Mouse (Mus musculus) liver, postnatal 0 days (tissue): Measurements from ENCODE around the gene Dexi. TPM values are rescaled to one million over a fixed set of nuclear protein-coding genes. Genes with fewer than 3 reads are reported as not detected.

Source experiments
- ATAC-seq: fragments of 200-750 bp; cut with Nextera tagmentation; 2 replicates; pipeline ENCODE4 v1.8.0; 2017; ENCODE audit warnings: mild to moderate bottlenecking, moderate library complexity
- DNase-seq: peaks from one replicate; pipeline ENCODE4 v3.0.0-alpha.2; 2016
- H3K27ac ChIP-seq: fragments of 300-500 bp; sonication (generic); 2 replicates; pipeline ENCODE4 v1.5.1; 2014; ENCODE audit warnings: antibody characterized with exemption, moderate library complexity, mild to moderate bottlenecking, low read depth
- H3K27me3 ChIP-seq: fragments of 300-500 bp; sonication (generic); 2 replicates; pipeline ENCODE4 v1.6.1; 2014; ENCODE audit warnings: low read length, control low read depth, mixed read lengths; ENCODE audit not compliant: insufficient read depth
- H3K36me3 ChIP-seq: fragments of 300-500 bp; sonication (generic); replicated peaks from 2 replicates; pipeline ENCODE4 v1.6.1; 2014; ENCODE audit warnings: mild to moderate bottlenecking, control low read depth, low read length, moderate library complexity, mixed read lengths; ENCODE audit not compliant: insufficient read depth
- H3K4me1 ChIP-seq: fragments of 300-500 bp; sonication (generic); 2 replicates; pipeline ENCODE4 v1.6.1; 2014; ENCODE audit warnings: antibody characterized with exemption, mild to moderate bottlenecking, control low read depth; ENCODE audit not compliant: insufficient read depth
- H3K4me2 ChIP-seq: fragments of 300-500 bp; sonication (generic); 2 replicates; pipeline ENCODE4 v1.6.1; 2014; ENCODE audit warnings: low read depth, mild to moderate bottlenecking, low read length, moderate library complexity, mixed read lengths
- H3K4me3 ChIP-seq: fragments of 300-500 bp; sonication (generic); 2 replicates; pipeline ENCODE4 v1.5.1; 2014; ENCODE audit warnings: low read depth, low read length
- H3K9ac ChIP-seq: fragments of 300-500 bp; sonication (generic); replicated peaks from 2 replicates; pipeline ENCODE4 v1.6.1; 2014; ENCODE audit warnings: mild to moderate bottlenecking, moderate library complexity
- H3K9me3 ChIP-seq: fragments of 300-500 bp; sonication (generic); 2 replicates; pipeline ENCODE4 v1.6.1; 2016; ENCODE audit warnings: mild to moderate bottlenecking, control low read depth, low read length, mixed read lengths
- CTCF ChIP-seq: sonication (generic); IDR thresholded peaks from 2 replicates; pipeline ENCODE4 v1.5.1; 2016; ENCODE audit warnings: antibody characterized with exemption, low read depth
- EP300 ChIP-seq: IDR thresholded peaks from 2 replicates; pipeline ENCODE4 v1.6.1; 2016; ENCODE audit warnings: antibody characterized with exemption, low read depth, mild to moderate bottlenecking
- WGBS: fragments of 180-500 bp; shearing (Covaris S2); extraction: QIAGEN DNeasy Blood & Tissue Kit; methylation state at CpG from one replicate; pipeline ENCODE4 v1.1.7; 2014; ENCODE audit not compliant: insufficient replicate concordance; 5-methylcytosine and 5-hydroxymethylcytosine counted together
- polyA plus RNA-seq: library from polyadenylated mRNA; unstranded; fragments of >200 nt; fragmentation: Nextera tagmentation; extraction: Ambion mirVana; gene quantifications from 2 replicates; pipeline ENCODE4 v1.2.1, GENCODE M21; 2015

Gene Dexi
- polyA plus RNA-seq: 2.8 and 4.4 TPM in 2 replicates

DNA sequence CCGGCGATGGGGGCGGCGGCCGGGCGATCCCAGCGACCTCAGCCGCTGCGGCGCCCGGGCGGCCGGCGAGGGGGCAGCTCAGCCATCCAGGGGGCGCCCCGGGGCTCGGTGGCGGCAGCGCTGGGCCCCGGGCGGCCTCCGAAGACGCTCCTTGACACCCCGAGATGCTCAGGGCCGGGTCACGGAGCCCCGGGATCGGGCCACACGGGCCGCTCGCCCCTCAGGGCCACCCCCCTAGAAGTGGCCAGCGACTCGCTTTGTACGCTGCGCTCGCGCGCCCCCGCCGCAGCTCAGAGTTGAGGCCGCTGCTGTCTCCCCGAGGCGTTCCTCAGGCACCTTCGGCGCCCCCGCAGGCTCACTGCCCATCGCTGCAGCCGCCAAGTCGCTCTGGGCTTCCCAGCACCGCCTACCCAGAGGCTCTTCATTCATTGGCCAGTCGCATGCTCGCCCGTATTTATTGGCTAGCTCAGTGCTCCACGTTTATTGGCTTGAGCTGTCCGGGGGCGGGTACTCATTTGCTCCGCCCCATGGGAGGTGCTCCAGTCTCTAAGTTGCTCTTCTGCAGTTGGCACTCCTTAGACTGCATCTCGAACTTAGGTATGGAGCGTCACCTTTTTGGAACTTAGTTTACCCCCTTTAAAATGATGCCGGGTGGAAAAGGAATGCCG lies at the start of gene Dexi:
TSS of gene Dexi (minus strand) at position 357 of the 668 bp plus-strand sequence.
- no peaks in the 10 kb centered on the region for H3K27me3 ChIP-seq
- TF ChIP-seq CTCF: peak; percentile 37; the same call in 1 of the 2 replicates
- TF ChIP-seq EP300: no peak
- H3K9ac ChIP-seq: peak within 1 kb of the TSS; percentile 68
- DNase-seq: peak; percentile 92
- peak within 1 kb of the TSS; percentile 96 for H3K4me2 ChIP-seq
- ATAC-seq: peak; percentile 90
- H3K9me3 ChIP-seq: no peaks in the 10 kb centered on the region
- 1% methylated on average over 41 of the region's 61 CpGs for WGBS
- peak within 1 kb of the TSS; percentile 64 for H3K4me3 ChIP-seq
- no peaks in the 10 kb centered on the region for H3K36me3 ChIP-seq
- no peak within 1 kb of the TSS; the same call in 1 of the 2 replicates for H3K27ac ChIP-seq
- peaks cover 29% of the 10 kb centered on the region for H3K4me1 ChIP-seq

DNA sequence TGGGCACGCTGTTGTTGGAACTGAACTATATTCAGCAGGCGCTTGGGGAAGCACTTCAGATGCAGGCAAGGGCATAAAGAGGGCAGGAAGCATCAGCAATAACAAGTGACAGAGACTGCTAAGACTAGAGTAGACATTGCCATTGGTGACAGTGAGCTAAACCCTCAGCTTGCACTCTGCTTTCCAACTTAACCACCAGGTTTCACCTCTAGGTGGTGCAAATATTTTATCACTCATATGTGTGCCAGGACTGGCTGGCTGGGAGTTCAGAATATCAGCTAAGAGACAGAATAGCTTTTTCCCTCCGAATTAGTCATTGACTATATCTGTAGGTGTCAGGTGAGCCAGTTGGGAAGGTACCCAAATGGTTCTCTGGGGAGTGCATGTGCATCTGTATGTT lies 43.7 kb upstream of the Dexi start:
- no peak overlapping the region for H3K27ac ChIP-seq
- H3K36me3 ChIP-seq: peaks cover 11% of the 10 kb centered on the region
- ATAC-seq (no peak), DNase-seq (no peak)
- 72% methylated on average over 3 of the region's 3 CpGs for WGBS
- H3K9ac ChIP-seq: no peak overlapping the region
- TF ChIP-seq CTCF (peak; percentile 43), EP300 (no peak)
- no peak overlapping the region for H3K4me2 ChIP-seq
- no peaks in the 10 kb centered on the region for H3K9me3 ChIP-seq
- H3K4me3 ChIP-seq: no peak overlapping the region
- no peaks in the 10 kb centered on the region for H3K27me3 ChIP-seq
- H3K4me1 ChIP-seq: no peaks in the 10 kb centered on the region

DNA sequence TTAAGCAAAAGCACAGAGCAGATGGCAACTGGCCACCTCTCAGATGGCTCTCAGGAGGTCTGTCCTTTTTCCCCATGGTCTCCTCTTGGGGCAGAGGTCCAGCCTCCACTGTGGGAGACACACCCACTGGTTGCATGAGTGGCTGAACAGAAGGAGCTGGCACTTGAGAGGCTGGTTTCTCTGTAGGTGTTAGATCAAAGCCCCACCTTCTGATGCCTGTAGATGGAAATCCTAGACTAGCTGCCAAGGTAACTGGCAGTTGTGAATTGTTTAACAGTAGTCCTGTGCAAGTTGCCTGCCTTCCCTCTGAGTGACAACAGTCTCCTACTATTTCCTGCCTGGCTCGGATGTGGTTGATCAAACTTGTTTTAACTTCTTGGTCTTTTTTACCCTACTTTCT lies 42.3 kb upstream of the Dexi start:
- Histone ChIP-seq H3K36me3 (peaks cover 20% of the 10 kb centered on the region), H3K4me1 (no peaks in the 10 kb centered on the region), H3K4me2 (no peak overlapping the region), H3K4me3 (no peak overlapping the region), H3K9me3 (no peaks in the 10 kb centered on the region), H3K9ac (no peak overlapping the region), H3K27ac (no peak overlapping the region), H3K27me3 (no peaks in the 10 kb centered on the region)
- WGBS: 39% methylated on average over 1 of the region's 1 CpGs
- no peak for TF ChIP-seq EP300
- no peak for ATAC-seq
- no peak for DNase-seq

DNA sequence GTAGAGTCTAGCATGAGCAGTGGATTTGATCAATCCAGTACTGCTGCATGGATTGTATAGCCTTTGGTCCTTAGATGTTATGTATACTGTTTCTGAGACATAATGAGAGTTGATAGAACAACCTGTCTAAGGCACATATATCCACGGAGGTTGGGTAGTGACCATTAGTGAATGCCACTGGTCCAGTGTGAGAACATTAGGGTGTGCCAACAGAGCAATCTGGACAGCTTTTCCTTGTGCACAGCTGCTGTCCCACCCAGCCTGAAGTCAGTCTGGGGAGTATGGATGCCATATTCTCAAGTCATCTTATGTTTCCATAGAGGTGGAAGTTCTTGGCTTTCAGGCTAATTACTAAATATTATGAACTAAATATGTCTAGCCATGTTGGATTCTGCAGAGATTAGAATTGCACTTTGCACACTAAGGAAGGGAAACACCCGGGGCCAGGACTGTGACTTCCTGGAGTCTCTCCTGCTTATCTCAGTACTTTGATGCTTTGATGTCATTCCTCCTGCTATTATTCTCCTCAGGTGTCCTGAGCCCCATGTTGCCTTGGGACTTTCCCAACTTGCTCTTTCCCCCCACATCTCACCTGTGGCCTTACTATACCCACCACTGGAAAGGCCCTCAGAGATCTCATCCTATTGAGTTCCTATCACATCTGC lies 38.5 kb upstream of the Dexi start:
- ATAC-seq (no peak), DNase-seq (no peak)
- H3K36me3 ChIP-seq: peaks cover 34% of the 10 kb centered on the region
- 66% methylated on average over 2 of the region's 2 CpGs for WGBS
- TF ChIP-seq CTCF (no peak), EP300 (no peak)
- H3K4me2 ChIP-seq: no peak overlapping the region
- H3K4me1 ChIP-seq: peaks cover 1% of the 10 kb centered on the region
- no peak overlapping the region for H3K27ac ChIP-seq
- H3K9ac ChIP-seq: no peak overlapping the region
- H3K4me3 ChIP-seq: no peak overlapping the region
- H3K27me3 ChIP-seq: no peaks in the 10 kb centered on the region
- no peaks in the 10 kb centered on the region for H3K9me3 ChIP-seq

DNA sequence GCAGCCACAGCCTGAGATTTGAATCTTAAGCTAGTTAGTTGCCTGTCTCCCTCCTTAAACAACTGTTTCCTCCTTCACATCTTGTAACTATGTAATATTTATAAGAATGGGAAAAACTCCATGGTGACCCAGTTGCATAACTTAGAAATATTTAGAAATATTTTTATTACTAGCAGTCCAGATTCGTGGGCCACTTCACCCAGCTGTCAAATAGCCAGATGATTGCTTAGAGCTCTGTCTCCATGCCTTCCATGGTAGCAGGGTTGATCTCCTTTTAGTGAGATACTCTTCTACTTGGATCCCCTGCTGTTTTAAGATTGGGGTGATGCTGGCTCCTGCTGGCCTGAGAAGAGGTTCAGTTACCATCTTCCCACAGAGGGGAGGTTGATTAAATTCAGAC lies 35.5 kb upstream of the Dexi start:
- Histone ChIP-seq H3K4me2 (no peak overlapping the region), H3K27ac (no peak overlapping the region), H3K4me3 (no peak overlapping the region), H3K9ac (no peak overlapping the region), H3K4me1 (peaks cover 8% of the 10 kb centered on the region), H3K27me3 (no peaks in the 10 kb centered on the region), H3K36me3 (peaks cover 36% of the 10 kb centered on the region), H3K9me3 (no peaks in the 10 kb centered on the region)
- ATAC-seq (no peak), DNase-seq (no peak)
- 55% methylated on average over 1 of the region's 1 CpGs for WGBS
- no peak for TF ChIP-seq CTCF
- no peak for TF ChIP-seq EP300

DNA sequence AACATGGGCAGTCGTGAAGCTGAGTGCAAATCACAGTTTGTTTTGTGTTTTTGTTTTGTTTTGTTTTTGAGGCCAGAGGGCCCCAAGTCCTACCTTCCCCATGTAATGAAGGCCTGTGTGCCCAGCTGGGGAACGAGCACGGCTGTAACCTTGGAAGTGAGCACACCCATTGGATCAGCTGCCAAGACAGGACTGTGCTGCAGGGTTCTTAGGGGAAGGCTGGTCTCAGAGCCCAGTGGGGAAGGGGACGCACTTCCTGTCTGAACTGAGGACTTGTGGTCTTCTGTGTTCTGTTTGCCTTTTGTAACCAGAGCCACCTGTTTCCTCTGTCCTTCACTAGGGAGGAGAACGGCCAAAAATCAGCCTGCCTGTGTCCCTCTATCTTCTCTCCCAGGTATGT lies 34.7 kb upstream of the Dexi start:
- no peak overlapping the region for H3K9ac ChIP-seq
- H3K27me3 ChIP-seq: no peaks in the 10 kb centered on the region
- no peak overlapping the region for H3K4me3 ChIP-seq
- no peaks in the 10 kb centered on the region for H3K9me3 ChIP-seq
- H3K27ac ChIP-seq: no peak overlapping the region
- H3K36me3 ChIP-seq: peaks cover 36% of the 10 kb centered on the region
- H3K4me2 ChIP-seq: no peak overlapping the region
- ATAC-seq (no peak), DNase-seq (no peak)
- TF ChIP-seq CTCF: no peak
- TF ChIP-seq EP300: no peak
- peaks cover 8% of the 10 kb centered on the region for H3K4me1 ChIP-seq
- 50% methylated on average over 5 of the region's 5 CpGs for WGBS
